Mouse (Mus musculus) fibroblast of lung, adult 2 months (primary cell): ENCODE measurements around the gene Gm9821.

Experiments used
- DNase-seq: peaks from one replicate; pipeline ENCODE4 v3.0.0-alpha.2; 2011; ENCODE audit warnings: low read depth

Gene Gm9821

GRCm38 (mm10) chr2:91926949-91927348 is 18.6 kb upstream of the Gm9821 start, which contains the start of gene Chrm4:
TSS of gene Chrm4 (plus strand) at chr2:91927249.
- DNase-seq: no peak

- no peak for DNase-seq
Observed at GRCm38 (mm10) chr2:91927826-91928533, 17.5 kb upstream of the Gm9821 start.

- no peak for DNase-seq
Observed at GRCm38 (mm10) chr2:91928534-91929350, 16.8 kb upstream of the Gm9821 start.

- DNase-seq: no peak
Observed at GRCm38 (mm10) chr2:91929455-91929854, 16.0 kb upstream of the Gm9821 start.

- no peak for DNase-seq
Observed at GRCm38 (mm10) chr2:91929936-91930335, 15.6 kb upstream of the Gm9821 start.

- DNase-seq: no peak
Observed at GRCm38 (mm10) chr2:91930761-91931291, 14.7 kb upstream of the Gm9821 start.

- DNase-seq: no peak
Observed at GRCm38 (mm10) chr2:91931328-91932159, 14.0 kb upstream of the Gm9821 start.

- no peak for DNase-seq
Observed at GRCm38 (mm10) chr2:91932160-91932711, 13.3 kb upstream of the Gm9821 start, which contains the start of gene Mdk. TSS of gene Mdk (minus strand) at chr2:91932297.

- DNase-seq: no peak
Observed at GRCm38 (mm10) chr2:91932737-91933350, 12.7 kb upstream of the Gm9821 start.

- DNase-seq: no peak
Observed at GRCm38 (mm10) chr2:91933471-91933870, 12.0 kb upstream of the Gm9821 start.

GRCm38 (mm10) chr2:91934016-91934415 is 11.5 kb upstream of the Gm9821 start:
- no peak for DNase-seq

- no peak for DNase-seq
Observed at GRCm38 (mm10) chr2:91934826-91935525, 10.5 kb upstream of the Gm9821 start.

GRCm38 (mm10) chr2:91936154-91936553 is 9.3 kb upstream of the Gm9821 start:
- no peak for DNase-seq

- DNase-seq: no peak
Observed at GRCm38 (mm10) chr2:91939303-91939935, 6.1 kb upstream of the Gm9821 start.

- DNase-seq: no peak
Observed at GRCm38 (mm10) chr2:91942356-91942755, 3.1 kb upstream of the Gm9821 start.

- DNase-seq: no peak
Observed at GRCm38 (mm10) chr2:91944170-91944950, 1.1 kb upstream of the Gm9821 start.

- no peak for DNase-seq
Observed at GRCm38 (mm10) chr2:91946836-91947235, 1.3 kb downstream of the Gm9821 start.

- no peak for DNase-seq
Observed at GRCm38 (mm10) chr2:91947397-91948150, 2.1 kb downstream of the Gm9821 start.

- DNase-seq: no peak
Observed at GRCm38 (mm10) chr2:91948151-91948509, 2.6 kb downstream of the Gm9821 start.
